Mouse (Mus musculus): ENCODE results near the gene Kif18b.

GRCm38 (mm10) chr11:102964547-102965091 is 39.7 kb upstream of the Kif18b start:
- TF ChIP-seq EP300 (IDR thresholded peaks at IDR 0.05; ENCODE audit: low read depth) (no peak), CTCF (IDR thresholded peaks at IDR 0.05; ENCODE audit: low read depth) (no peak)
